Mouse (Mus musculus) thymus, postnatal 4 days (tissue): ENCODE results near the gene Sbk3.
"Not testable (repeated sequence)": the region's sequence is repeated elsewhere in the genome, so short reads cannot be mapped to it uniquely, and the experiment has no call there.

ENCODE experiments used
- DNase-seq: peaks from one replicate; pipeline ENCODE4 v3.0.0; 2021

The Sbk3 gene

DNA sequence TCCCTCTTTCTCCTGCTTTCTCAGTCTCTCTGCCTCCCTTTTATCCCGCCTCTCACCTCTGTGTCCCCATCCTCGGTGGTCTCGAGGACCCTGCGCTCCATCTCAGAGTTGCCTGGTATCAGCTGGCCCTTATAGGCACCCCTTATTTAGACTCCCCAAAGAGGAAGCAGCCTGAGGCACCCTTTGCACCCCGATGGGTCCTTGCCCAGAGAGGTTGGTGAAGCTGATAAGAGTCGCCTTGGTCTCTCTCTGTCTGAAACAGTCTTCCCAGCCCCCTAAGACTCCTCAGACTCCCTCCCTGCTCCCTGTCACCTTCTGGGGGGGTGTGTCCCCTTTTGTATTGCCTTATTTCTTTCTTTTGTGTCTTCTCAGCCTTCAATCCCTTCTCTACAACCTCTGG lies at the start of gene Sbk3:
Gene Sbk3, minus strand, starts transcription at position 101 of the 400 bp plus-strand sequence.
- DNase-seq: no peak

DNA sequence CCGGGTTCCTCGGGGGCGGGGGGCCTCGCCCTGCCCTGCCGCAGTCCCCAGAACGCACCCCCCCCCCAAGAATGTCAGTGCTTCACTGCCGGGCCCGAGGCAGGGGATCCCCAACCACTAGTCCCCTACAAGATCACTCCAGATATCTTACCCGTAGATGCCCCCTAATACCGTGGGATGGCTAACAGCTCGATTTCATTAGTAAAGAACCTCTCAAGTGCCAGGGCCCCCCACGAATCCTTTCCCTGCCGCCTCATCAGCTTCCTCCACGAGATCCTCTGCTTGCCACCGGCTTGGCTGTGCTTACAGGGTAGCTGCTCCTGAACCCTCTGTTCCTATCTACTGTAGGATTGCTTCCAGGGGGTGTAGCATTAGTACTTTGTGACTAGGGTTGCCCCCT lies 49.7 kb upstream of the Sbk3 start:
- no peak for DNase-seq

DNA sequence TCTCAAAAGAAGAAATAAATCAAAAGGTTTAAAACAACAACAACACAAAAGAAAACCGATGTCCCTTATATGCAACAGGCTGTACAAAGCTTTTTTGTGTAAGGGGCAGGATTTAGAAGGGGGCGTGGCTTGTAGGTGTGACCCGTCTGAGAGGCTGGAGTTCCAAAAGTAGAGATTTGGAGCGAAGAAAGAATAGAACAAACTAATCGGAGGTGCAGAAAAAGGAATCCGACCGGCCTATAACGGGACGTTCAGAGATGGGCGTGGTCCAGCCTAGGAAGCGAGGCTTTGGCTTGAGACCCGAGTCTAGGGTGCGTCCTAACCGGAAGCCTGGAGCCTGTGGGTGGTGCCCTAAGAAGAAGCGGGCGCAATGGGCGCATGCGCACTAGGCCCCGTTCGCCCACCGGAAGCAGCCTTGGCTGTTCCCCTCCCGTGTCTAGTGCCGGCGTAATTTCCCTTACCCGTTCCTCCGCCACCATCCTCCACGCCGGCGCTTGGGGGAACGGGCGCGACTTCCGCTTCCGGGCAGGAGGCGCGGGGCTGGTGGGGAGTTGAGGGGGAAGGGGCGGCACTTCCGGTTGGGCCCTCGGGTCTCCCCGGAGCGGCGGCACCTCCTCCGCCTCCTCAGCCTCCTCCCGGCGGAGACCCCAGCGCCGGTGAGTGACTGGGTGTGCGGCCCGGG lies 49.2 kb upstream of the Sbk3 start, which contains the start of the genes Zfp865 and Ccdc106:
Gene Zfp865, plus strand, starts transcription at position 377 of the 682 bp plus-strand sequence.
Gene Ccdc106, plus strand, starts transcription at position 554 of the 682 bp plus-strand sequence.
- peak; percentile 98 for DNase-seq

DNA sequence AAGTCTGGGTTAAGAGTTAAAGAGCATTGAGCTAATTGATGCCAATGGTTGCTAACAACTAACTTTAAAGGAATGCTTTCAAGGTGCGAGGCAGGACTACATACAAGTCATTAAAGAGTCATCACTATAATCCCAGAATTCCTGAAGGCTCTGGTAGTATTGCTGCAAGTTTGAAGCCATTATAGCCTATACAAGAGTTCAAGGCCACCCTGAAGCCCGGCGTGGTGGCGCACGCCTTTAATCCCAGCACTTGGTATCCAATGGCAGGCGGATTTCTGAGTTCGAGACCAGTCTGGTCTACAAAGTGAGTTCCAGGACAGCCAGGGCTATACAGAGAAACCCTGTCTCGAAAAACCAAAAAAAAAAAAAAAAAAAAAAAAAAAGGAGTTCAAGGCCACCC lies 48.6 kb upstream of the Sbk3 start:
- DNase-seq: not testable (repeated sequence)

DNA sequence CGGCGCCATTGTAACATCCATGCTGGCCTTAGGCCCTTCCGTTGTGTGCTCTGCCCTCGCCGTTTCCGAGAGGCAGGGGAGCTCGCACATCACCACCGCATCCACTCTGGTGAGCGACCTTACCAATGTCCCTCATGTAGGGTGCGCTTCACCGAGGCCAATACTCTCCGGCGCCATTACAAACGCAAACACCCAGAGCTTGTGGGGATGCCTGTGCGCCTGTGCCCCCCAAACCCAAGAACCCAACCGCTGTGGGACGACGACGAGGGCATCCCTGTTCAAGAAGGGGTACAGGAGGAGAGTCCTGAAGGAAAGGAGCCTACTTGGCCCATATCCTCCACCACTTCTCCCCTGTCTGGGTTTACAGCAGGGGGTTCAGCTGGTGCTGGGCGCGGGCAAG lies 47.0 kb upstream of the Sbk3 start:
- no peak for DNase-seq

DNA sequence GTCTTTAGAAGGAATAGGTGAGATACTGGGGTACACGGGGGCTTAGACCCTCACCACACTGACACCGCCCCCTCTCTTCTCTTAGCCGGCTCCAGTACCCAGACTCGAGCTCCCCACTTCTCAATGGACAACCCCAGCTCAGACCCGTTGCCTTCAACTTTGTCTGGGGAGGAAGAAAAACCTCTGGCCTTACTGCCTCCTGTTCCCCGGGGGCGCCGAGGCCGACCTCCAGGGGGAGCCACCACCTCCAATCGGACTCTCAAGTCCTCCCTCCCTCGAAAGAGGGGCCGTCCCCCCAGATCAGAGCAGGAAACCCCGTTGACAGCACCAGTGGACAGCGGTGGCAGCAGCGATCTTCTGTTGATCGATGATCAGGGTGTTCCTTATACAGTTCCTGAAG lies 46.4 kb upstream of the Sbk3 start:
- peak; percentile 70 for DNase-seq

DNA sequence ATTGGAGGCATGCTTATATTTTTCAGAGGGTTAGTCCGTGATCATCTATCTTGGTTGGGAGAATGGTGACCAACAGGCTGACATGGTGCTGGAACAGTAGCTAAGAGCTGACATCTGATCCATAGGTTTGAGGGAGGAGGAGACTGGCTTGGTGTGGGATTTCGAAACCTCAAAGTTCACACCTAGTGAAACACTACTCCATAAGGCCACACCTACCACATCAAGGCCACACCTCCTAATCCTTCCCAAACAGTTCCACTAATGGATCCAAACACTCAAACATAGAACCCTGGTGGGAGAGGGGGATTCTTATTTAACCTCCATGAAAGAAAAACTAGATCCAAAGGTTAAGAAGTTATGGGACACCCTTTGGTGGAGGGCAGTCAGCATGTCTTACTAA lies 46.0 kb upstream of the Sbk3 start:
- no peak for DNase-seq

DNA sequence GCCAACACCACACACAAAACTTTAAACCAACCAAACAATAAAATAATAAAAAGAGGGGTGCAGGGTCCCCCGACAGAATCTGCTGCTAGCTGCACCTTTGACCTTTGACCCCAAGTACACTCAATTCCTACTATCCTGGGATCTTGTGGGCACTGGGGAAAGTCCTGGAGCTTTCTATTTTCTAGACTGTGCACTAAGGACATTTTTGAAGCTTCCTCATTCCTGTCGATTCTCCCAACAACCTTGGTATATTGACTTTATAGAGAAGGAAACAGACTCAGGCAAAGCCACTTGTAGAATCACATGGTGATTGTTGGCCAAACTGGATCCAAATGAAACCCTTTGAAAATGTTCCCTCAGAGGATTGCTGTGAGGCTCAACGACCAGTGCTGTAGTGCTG lies 45.1 kb upstream of the Sbk3 start:
- DNase-seq: no peak

DNA sequence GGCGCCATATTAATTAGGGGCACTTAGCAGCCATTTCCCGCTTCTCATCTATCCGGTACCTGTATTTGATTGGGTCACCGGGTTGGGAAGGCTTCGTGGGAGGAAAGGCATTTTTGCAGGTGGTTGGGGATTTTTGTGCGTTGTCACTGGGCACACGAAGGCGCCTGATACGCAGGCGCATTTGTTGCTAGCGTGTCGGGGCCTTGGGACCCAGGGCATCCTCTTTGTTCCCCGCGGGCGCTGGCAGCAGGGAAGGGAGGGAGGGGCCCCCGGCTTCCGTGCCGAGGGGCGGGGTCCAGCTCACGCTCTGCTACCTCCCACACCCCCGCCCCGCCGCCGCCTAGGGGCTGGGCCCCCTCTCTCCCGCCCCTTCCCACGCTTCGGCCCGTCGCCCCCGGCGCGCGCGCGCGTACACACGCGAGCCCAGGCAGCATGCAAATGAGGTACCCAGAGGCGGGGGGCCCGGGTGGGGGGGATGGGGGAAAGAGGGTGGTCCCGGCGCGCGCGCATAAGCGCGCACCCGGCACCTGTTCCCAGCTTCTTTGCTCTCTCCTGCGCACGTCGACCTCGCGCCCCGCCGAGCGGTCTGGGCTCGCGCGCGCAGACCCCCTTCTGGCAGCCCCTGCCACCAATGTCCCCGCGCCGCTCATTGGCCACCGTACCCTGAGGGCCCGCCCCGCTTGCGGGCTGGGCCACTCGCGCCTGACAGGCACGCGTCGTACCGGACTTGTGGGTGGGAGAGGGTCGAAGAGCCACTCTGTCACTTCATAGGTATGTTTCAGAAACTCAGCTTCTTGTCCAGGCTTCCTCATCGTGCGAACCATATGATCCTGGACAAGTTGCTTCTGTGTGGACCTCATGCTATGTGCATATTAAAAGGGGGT lies 44.4 kb upstream of the Sbk3 start, which contains the start of gene Gm44973:
Gene Gm44973, plus strand, starts transcription at position 379 of the 884 bp plus-strand sequence.
- peak; percentile 98 for DNase-seq

DNA sequence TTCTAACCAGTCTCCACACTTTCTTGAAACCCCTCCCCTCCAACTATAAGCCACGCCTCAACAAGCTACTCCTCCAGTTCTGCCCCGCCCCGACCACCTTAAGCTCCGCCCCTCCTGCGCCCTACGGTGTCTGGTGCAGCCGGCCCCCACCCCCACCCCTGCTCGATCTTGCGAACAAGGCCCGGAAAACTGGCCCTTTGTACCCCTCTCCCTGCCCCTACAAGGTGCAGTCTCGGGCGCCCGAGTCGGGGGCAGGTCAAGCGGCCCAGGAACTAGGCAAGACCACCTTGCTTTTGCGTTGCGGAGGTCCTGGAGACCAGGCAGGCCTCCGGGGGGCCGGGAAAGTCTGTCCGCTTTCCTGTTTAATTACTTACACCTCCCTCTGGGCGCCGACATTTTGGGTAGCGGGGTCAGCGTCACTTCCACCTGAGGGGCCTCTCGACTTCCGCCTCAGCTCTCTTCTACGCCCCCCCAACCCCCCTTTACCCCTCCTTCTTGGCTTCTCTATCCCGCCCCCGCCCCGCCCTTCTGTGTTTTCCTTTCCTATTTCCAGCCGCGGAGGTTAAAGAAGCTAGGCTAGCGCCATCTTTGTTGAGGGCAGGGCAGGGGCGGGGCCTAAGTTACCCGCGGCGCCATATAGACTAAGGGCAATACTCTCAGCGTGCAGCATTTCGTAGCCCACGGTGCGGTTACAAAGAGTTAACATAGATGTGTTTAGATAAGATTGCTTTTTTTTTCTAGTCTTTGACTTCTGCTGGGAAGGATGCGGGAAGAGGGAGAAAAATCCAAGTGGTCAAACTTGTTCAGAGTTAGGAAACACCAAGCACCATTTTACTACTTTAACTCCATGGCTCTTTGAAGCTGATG lies 43.5 kb upstream of the Sbk3 start, which contains the start of the genes Zfp524 and Fiz1:
Gene Zfp524, plus strand, starts transcription at position 165 of the 867 bp plus-strand sequence.
Gene Fiz1, minus strand, starts transcription at position 447 of the 867 bp plus-strand sequence.
- DNase-seq: peak; percentile 97

DNA sequence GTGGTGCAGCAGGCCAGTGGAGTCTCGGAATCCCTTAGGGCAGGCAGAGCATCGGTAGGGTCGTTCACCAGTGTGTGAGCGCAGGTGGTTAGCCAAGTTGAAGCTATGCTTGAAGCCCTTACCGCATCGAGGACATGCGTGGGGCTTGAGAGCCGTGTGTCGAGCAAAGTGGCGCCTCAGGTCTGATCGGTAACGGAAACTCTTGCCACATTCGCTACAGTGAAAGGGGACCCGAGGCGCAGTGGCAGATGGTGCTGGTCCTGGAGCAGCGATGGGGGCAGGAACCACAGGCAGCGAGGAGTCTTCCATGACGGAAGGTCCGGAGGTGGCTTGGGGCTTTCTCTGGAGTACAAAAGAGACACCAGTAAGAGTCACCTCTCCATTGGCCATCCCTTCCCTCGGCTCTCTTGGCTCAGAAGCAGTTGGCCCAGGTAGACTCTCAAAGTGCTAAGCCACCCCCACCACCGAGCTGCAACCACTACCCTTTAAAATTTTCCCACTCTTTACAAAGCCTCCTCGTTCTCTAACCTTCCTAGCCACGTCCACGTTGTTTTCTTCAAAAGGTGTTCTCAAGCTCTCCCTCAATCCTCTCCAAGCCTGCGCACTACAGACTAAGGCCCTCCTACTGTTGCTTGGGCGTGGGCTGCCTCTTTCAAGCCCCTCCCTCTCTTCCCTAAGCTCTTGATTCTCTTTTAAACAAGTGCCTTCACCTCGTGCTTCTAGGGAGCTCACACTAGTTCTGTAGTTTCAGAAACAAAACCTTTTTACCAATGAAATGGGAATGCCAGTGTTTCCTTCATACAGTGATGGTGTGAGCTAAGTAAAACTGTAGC lies 41.9 kb upstream of the Sbk3 start:
- no peak for DNase-seq

DNA sequence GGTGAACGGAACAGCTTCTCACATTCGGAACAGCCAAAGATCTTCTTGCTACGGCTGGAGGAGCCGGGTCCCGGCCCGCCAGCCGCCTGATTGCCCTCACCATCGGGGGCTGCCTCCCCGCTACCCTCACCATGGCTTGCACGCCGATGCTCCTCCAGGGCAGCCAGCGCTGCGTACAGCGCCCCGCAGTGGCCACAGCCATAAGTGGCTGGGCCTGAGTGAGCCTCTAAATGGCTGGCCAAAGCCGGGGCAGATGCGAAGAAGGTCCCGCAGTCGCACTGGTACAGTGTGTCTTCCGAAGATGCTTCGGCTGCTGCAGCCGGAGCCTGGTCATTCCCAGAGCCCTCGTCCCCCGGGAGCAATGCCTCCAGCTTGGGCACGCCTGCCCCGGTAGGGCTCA lies 37.3 kb upstream of the Sbk3 start:
- no peak for DNase-seq

DNA sequence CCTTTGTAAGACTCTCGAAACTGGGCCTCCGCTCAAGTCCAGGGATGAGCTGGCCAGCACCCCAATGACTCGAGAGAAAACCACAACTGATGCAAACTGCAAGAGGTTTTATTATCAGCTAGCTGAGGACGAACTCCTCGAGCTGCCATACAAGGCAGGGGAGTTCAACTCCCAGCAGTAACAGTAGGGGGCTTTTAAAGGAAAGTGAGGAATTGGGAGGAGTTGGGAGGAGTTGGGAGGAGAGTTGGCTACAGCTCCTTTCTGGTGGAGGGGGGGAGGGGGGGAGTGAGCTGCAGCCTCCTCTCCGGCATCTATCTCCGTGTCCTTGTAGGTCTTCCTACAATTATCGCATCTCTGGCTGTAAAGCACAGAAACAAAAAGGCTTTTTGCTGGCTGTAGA lies 31.9 kb upstream of the Sbk3 start:
- DNase-seq: not testable (repeated sequence)

DNA sequence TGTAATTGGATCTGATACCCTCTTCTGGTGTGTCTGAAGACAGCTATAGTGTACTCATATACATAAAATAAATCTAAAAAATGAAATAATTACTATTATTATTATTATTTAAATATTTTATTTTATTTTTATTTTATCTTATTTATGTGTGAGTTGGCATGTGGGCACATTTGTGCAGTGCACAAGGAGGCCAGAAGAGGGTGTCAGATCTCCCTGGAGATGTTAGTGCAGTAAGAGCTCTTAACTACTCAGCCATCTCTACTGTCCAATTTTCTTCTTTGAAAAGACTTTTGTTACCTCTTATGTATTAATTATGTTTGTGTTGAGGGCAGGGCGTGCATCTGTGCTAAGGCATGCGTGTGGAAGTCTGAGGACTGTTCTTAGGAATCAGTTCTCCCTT lies 28.9 kb upstream of the Sbk3 start:
- peak; percentile 66 for DNase-seq

DNA sequence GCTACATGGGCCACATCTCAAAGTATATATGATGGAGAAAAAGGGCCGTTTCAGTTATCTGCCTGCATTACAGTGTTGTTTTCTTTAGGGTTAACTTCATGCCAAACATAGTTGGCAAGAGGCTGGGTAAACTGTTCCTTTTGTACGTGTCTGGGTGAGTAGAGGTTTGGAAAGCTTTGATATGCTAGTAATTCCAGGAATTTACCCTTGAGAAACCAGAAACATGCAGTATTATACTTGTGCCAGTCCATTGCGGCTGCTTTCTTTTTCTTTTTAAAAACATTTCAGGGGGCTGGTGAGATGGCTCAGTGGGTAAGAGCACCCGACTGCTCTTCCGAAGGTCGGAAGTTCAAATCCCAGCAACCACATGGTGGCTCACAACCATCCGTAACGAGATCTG lies 26.0 kb upstream of the Sbk3 start:
- DNase-seq: no peak

DNA sequence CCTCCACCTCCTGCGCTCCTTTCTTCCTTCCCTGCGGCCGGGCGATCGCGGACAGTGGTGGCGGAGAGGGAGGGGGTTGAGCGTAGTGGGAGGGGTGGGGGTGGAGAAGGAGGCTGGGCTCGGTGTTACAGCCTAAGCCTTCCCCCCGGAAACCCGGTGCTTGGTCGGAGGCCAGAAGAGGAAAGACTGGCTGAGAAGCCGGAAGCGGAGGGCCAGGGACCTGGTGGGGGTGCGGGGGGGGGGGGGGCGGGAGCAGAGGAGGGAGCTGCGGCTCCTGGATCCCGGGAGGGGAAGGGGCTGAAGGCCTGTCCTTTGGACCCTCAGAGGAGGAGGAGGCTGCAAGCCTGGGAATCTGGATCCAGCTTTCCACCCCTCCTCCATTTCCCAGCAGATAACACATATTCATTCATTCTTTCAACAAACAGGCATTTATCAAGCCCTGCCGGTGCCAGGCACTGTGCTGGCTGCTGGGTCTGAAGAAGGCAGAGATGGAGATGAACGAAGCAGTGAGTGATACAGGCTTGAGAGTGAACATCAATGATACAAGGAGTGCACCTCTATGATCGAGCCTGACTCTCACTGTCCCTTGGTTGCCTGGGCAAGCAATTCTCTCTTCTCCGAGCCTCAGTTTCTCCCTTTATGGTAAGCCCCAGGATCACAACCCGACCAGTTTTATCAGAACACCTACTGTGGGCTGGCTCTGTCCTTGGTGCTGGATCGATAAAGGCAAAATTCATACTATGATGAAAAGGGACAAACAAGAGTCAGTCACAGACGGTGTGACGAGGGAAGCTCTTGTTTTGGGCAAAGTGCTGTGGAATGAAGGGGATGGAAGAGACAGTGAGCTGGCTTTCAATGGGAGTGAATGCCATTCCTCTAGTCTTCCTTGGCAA lies 25.3 kb upstream of the Sbk3 start, which contains the start of gene Zfp579:
Gene Zfp579, minus strand, starts transcription at position 156 of the 893 bp plus-strand sequence.
- DNase-seq: peak; percentile 94

DNA sequence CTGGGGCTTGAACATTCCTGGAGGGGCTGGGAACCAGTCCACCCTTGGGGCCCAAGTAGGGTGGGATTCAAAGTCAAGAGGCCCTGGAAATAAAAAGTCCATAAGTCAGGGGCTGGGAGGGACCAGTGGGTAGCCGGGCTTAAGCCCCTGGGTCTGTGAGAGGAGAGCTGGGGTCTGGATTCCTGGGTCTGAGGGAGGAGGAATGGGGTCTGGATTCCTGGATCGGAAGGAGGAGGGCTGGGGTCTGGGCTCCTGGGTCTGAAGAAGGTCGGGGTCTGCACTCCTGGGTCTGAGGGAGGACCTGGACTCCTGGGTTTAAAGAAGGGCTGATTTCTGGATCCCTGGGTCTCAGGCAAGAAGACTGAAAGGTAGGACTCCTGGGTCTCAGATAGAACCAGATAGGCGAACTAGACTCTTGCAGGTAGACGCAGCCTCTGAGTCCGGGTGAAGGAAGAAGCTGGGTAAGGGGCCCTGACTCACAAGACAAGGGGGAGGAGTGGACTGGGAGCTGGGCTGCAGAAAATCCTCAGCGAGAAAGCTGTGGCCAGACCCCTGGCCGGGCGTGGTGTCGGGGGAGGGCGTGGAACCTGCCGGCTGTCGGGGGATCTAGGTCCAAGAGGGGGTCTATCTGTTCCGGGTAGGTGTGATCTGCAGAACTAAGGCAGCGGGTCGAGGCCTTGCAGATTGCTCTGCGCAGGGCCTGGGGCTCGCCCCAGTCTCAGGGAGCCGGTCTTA lies 24.5 kb upstream of the Sbk3 start:
- no peak for DNase-seq

DNA sequence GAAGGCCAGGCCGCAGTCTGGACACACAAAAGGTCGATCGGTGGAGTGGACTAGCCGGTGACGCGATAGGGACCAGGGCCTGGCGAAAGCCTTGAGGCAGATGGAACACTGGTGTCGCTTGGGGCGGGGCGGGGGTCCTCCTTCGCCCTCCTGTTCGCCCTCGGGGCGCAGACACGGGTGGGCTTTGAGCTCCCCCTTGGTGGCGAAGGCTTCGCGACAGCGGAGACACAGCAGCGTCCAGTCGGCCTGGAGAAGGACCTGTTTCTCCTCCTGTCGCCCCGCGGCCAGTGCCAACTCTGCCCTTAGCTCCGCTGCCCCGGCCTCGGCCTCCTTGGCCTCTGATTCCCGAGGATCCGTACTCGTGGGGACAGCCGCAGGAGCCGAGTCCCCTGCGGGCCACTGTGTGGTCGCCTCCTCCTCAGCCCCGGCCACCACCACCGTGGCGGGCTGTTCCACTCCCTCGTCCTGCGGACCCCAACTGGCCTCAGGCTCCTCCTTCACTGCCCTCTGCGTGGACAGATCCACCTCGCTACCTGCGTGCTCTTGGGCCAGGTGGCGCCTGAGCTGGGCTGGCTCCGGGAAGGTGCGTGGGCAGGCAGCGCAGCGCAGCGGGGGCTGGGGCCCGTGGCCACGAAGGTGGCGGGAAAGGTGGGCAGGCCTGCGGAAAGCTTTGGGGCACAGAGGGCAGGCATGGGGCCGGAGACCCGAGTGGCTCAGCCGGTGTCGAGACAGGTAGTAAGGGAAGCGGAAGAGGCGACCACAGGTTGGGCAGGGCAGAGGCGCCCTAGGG lies 23.2 kb upstream of the Sbk3 start:
- no peak for DNase-seq
